Mouse (Mus musculus): ENCODE measurements around the gene Vmn1r33. TPM values are rescaled to one million over a fixed set of nuclear protein-coding genes. Genes with fewer than 3 reads are reported as not detected.
"Not testable (repeated sequence)": the region's sequence is repeated elsewhere in the genome, so short reads cannot be mapped to it uniquely, and the experiment has no call there.

Vmn1r33 gene
- not detected in 2 replicates for polyA plus RNA-seq (2012; rRNA removed)

DNA sequence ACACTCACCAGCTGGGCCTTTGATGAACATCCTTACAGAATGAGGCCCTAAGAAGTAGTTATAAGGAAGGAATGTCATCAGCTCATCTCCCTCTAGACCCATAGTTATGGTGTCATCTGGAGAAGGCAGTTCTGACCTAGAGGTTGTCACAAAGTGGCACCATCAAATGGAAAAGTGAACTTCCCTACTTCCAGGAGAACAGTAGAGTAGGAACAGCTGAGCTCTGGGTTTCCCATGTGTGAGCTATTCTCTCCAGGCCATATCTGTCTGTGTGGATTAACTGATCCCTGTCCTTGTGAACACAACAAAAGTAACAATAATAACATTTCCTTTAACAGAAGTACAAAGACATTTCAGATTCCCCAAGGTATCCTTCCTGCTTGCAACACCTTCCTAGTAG, at the start of gene Vmn1r33:
TSS of gene Vmn1r33 (minus strand) at position 101 of the 400 bp plus-strand sequence.
- not testable (repeated sequence) for H3K27me3 ChIP-seq (ENCODE audit: control insufficient read depth, insufficient read depth, low read length); H3K36me3 ChIP-seq (ENCODE audit: control insufficient read depth, insufficient read depth, low read length)

GRCm38 (mm10) chr6:66643779-66644178, 25.7 kb upstream of the Vmn1r33 start, which contains the start of gene Vmn1r34:
Gene Vmn1r34 (minus strand): TSS chr6:66643879.
- no peak within 1 kb of the TSS for H3K27ac ChIP-seq (ENCODE audit: control insufficient read depth, insufficient read depth, low read depth, low read length)
- no peaks in the 10 kb centered on the region for H3K36me3 ChIP-seq (ENCODE audit: control insufficient read depth, insufficient read depth, low read length)
- TF ChIP-seq CTCF (IDR thresholded peaks at IDR 0.05; ENCODE audit: control insufficient read depth, insufficient read depth, insufficient replicate concordance, low read depth, low read length) (no peak), POLR2A (IDR thresholded peaks at IDR 0.05; ENCODE audit: control insufficient read depth, low read depth, low read length) (no peak)
- H3K27me3 ChIP-seq (ENCODE audit: control insufficient read depth, insufficient read depth, low read length), result no peaks in the 10 kb centered on the region
- no peaks in the 10 kb centered on the region for H3K4me1 ChIP-seq (ENCODE audit: control insufficient read depth, insufficient read depth, low read length)
- no peak within 1 kb of the TSS for H3K4me3 ChIP-seq (ENCODE audit: control insufficient read depth, low read depth, low read length)

More for the DNA sequence above, at the start of gene Vmn1r33:
- not testable (repeated sequence) for H3K27ac ChIP-seq (ENCODE audit: control insufficient read depth, insufficient read depth, low read depth, low read length); H3K4me1 ChIP-seq (ENCODE audit: control insufficient read depth, insufficient read depth, low read length); H3K4me3 ChIP-seq (ENCODE audit: control insufficient read depth, low read depth, low read length)

GRCm38 (mm10) chr6:66595804-66596203, 22.3 kb downstream of the Vmn1r33 start:
- H3K27ac ChIP-seq (ENCODE audit: control insufficient read depth, insufficient read depth, low read depth, low read length), result no peak overlapping the region
- no peaks in the 10 kb centered on the region for H3K4me1 ChIP-seq (ENCODE audit: control insufficient read depth, insufficient read depth, low read length)
- H3K27me3 ChIP-seq (ENCODE audit: control insufficient read depth, insufficient read depth, low read length), result no peaks in the 10 kb centered on the region
- no peak overlapping the region for H3K4me3 ChIP-seq (ENCODE audit: control insufficient read depth, low read depth, low read length)
- no peaks in the 10 kb centered on the region for H3K36me3 ChIP-seq (ENCODE audit: control insufficient read depth, insufficient read depth, low read length)
- TF ChIP-seq CTCF (IDR thresholded peaks at IDR 0.05; ENCODE audit: control insufficient read depth, insufficient read depth, insufficient replicate concordance, low read depth, low read length) (no peak), POLR2A (IDR thresholded peaks at IDR 0.05; ENCODE audit: control insufficient read depth, low read depth, low read length) (no peak)

Other genes with a start within 250 kb of the Vmn1r33 start
- gene Mad2l1, start 82.9 kb downstream of the Vmn1r33 start, polyA plus RNA-seq (2012; rRNA removed), result 5.6 and 12.9 TPM in 2 replicates
- not detected in 2 replicates for gene Vmn1r32, start 58.2 kb downstream of the Vmn1r33 start, polyA plus RNA-seq (2012; rRNA removed)
- not detected in 2 replicates for gene Vmn1r34, start 25.6 kb upstream of the Vmn1r33 start, polyA plus RNA-seq (2012; rRNA removed)
- not detected in 2 replicates for gene Vmn1r35, start 67.6 kb upstream of the Vmn1r33 start, polyA plus RNA-seq (2012; rRNA removed)
- not detected in 2 replicates for gene Vmn1r36, start 100.9 kb upstream of the Vmn1r33 start, polyA plus RNA-seq (2012; rRNA removed)
- gene Vmn1r37, start 111.1 kb upstream of the Vmn1r33 start, polyA plus RNA-seq (2012; rRNA removed), result 0.12 TPM in 1 of 2 replicates, not detected in the other
- not detected in 2 replicates for gene Vmn1r38, start 164.3 kb upstream of the Vmn1r33 start, polyA plus RNA-seq (2012; rRNA removed)
- gene Vmn1r39, start 192.3 kb upstream of the Vmn1r33 start, polyA plus RNA-seq (2012; rRNA removed), result not detected in 2 replicates

Measured in testis, adult 2 months (tissue).